ENCODE assay signal across 13 mouse cellular contexts in genomic region chr2:157349121-157349778, GRCm38 (mm10). TPM values are rescaled to one million over a fixed set of nuclear protein-coding genes. Genes with fewer than 3 reads are reported as not detected.
DNase-seq lines count a peak whose midpoint lies in the region; ATAC-seq and TF ChIP-seq lines count a peak whose summit lies in the region.
"Had no signal": no experiment of that assay in that cellular context is flagged by ENCODE, and none has a peak within 500 bp of the region (broad histone marks: within the 10 kb centered on the region; RNA-seq: fewer than 3 reads in every experiment).

No protein-coding gene starts in this region.

- no peaks in the 10 kb centered on the region for H3K9me3 ChIP-seq in intestine, embryonic 14.5 days (ENCODE audit: control insufficient read depth, low read length)
- no peaks in the 10 kb centered on the region for H3K9me3 ChIP-seq in intestine, postnatal 0 days (ENCODE audit: control insufficient read depth)
- no peaks in the 10 kb centered on the region for H3K9me3 ChIP-seq in forebrain, embryonic 12.5 days
- H3K9me3 ChIP-seq in neural tube, embryonic 15.5 days (replicated peaks), result no peaks in the 10 kb centered on the region
- H3K9me3 ChIP-seq: heart, embryonic 15.5 days; megakaryocyte, embryonic 14.5 days had no signal

- no peaks in the 10 kb centered on the region for H3K36me3 ChIP-seq in intestine, embryonic 14.5 days (ENCODE audit: control insufficient read depth, insufficient read depth, low read length)
- no peaks in the 10 kb centered on the region for H3K36me3 ChIP-seq in intestine, postnatal 0 days (ENCODE audit: control insufficient read depth, insufficient read depth)
- no peaks in the 10 kb centered on the region for H3K36me3 ChIP-seq in forebrain, embryonic 12.5 days (replicated peaks)
- no peaks in the 10 kb centered on the region for H3K36me3 ChIP-seq in neural tube, embryonic 15.5 days
- H3K36me3 ChIP-seq: heart, embryonic 15.5 days had no signal

- H3K27ac ChIP-seq in intestine, embryonic 14.5 days (ENCODE audit: low read depth), result peak overlapping the region; percentile 93
- no peak overlapping the region for H3K27ac ChIP-seq in intestine, postnatal 0 days (ENCODE audit: low read depth, low read length)
- H3K27ac ChIP-seq in forebrain, embryonic 12.5 days, result peak overlapping the region; percentile 93
- peak overlapping the region; percentile 88 for H3K27ac ChIP-seq in layer of hippocampus, adult 2 months
- H3K27ac ChIP-seq in neural tube, embryonic 15.5 days (replicated peaks), result peak overlapping the region; percentile 91
- H3K27ac ChIP-seq: heart, embryonic 15.5 days had no signal

- WGBS in intestine, embryonic 14.5 days, result 53% methylated on average over 12 of the region's 12 CpGs
- 47% methylated on average over 12 of the region's 12 CpGs for WGBS in intestine, postnatal 0 days
- 51% methylated on average over 12 of the region's 12 CpGs for WGBS in forebrain, embryonic 12.5 days
- WGBS in neural tube, embryonic 15.5 days, result 41% methylated on average over 12 of the region's 12 CpGs

- H3K4me1 ChIP-seq in intestine, embryonic 14.5 days (replicated peaks; ENCODE audit: control insufficient read depth, insufficient read depth, low read length), result peaks cover 20% of the 10 kb centered on the region
- no peaks in the 10 kb centered on the region for H3K4me1 ChIP-seq in intestine, postnatal 0 days (replicated peaks; ENCODE audit: control insufficient read depth, insufficient read depth, low read length)
- peaks cover 41% of the 10 kb centered on the region for H3K4me1 ChIP-seq in forebrain, embryonic 12.5 days
- peaks cover 44% of the 10 kb centered on the region for H3K4me1 ChIP-seq in neural tube, embryonic 15.5 days

- no peak for ATAC-seq in intestine, embryonic 14.5 days (replicated peaks; ENCODE audit: low FRiP score, low TSS enrichment, low read depth)
- ATAC-seq in intestine, postnatal 0 days, result no peak
- ATAC-seq in forebrain, embryonic 12.5 days (ENCODE audit: low FRiP score), result peak; percentile 62
- ATAC-seq in neural tube, embryonic 15.5 days (ENCODE audit: low FRiP score), result peak; percentile 39; the same call in 1 of the 2 replicates

- no peaks in the 10 kb centered on the region for H3K27me3 ChIP-seq in intestine, embryonic 14.5 days (replicated peaks; ENCODE audit: control insufficient read depth, insufficient read depth, low read length)
- H3K27me3 ChIP-seq in intestine, postnatal 0 days (replicated peaks; ENCODE audit: control insufficient read depth, insufficient read depth, low read length), result no peaks in the 10 kb centered on the region
- H3K27me3 ChIP-seq in forebrain, embryonic 12.5 days, result no peaks in the 10 kb centered on the region
- no peaks in the 10 kb centered on the region for H3K27me3 ChIP-seq in neural tube, embryonic 15.5 days (replicated peaks)
- H3K27me3 ChIP-seq: heart, embryonic 15.5 days had no signal

- H3K4me3 ChIP-seq in intestine, embryonic 14.5 days (ENCODE audit: low read depth, low read length), result no peak overlapping the region
- no peak overlapping the region for H3K4me3 ChIP-seq in intestine, postnatal 0 days (ENCODE audit: low read depth, low read length)
- H3K4me3 ChIP-seq in forebrain, embryonic 12.5 days (replicated peaks), result no peak overlapping the region
- H3K4me3 ChIP-seq in layer of hippocampus, adult 2 months, result peak overlapping the region; percentile 36
- H3K4me3 ChIP-seq in neural tube, embryonic 15.5 days (replicated peaks), result no peak overlapping the region
- H3K4me3 ChIP-seq: heart, embryonic 15.5 days; megakaryocyte, embryonic 14.5 days had no signal

- no peak for DNase-seq in intestine, embryonic 14.5 days (ENCODE audit: low spot score)
- DNase-seq in layer of hippocampus, adult 2 months (ENCODE audit: low spot score in 2 of 2), result peak in 1 of 2 experiments; percentile 60
- no peak for DNase-seq in gastrocnemius, postnatal 4 days (ENCODE audit: low spot score in 2 of 2)
- DNase-seq in kidney, postnatal 10 days, result no peak
- DNase-seq in lung, postnatal 4 days, result no peak
- DNase-seq: kidney, postnatal 25 days; thymus, adult 18-20 months had no signal

- no peak overlapping the region for H3K4me2 ChIP-seq in intestine, embryonic 14.5 days (ENCODE audit: low read length)
- H3K4me2 ChIP-seq in intestine, postnatal 0 days (replicated peaks; ENCODE audit: low read depth), result no peak overlapping the region
- peak overlapping the region; percentile 22; the same call in 1 of the 2 replicates for H3K4me2 ChIP-seq in forebrain, embryonic 12.5 days
- peak overlapping the region; percentile 36 for H3K4me2 ChIP-seq in neural tube, embryonic 15.5 days
- H3K4me2 ChIP-seq: heart, embryonic 15.5 days had no signal

- no peak overlapping the region for H3K9ac ChIP-seq in intestine, embryonic 14.5 days (ENCODE audit: low read length)
- no peak overlapping the region for H3K9ac ChIP-seq in intestine, postnatal 0 days (ENCODE audit: low read depth, low read length)
- H3K9ac ChIP-seq in forebrain, embryonic 12.5 days, result no peak overlapping the region
- peak overlapping the region; percentile 14; the same call in 1 of the 2 replicates for H3K9ac ChIP-seq in neural tube, embryonic 15.5 days (replicated peaks)
- H3K9ac ChIP-seq: heart, embryonic 15.5 days had no signal

- no peak for TF ChIP-seq CTCF in intestine, postnatal 0 days (IDR thresholded peaks at IDR 0.05; ENCODE audit: low read depth)
- no peak for TF ChIP-seq CTCF in layer of hippocampus, adult 2 months (conservative IDR thresholded peaks at IDR 0.05)

RNA-seq across cellular contexts. Expression of gene Ghrh, which starts 1.9 kb away (rescaled TPM):
- 0.68 TPM in 1 of 2 replicates, not detected in the other for polyA plus RNA-seq in intestine, embryonic 14.5 days (2014; fragmentation: Nextera tagmentation; extraction: Ambion mirVana)
- 0.26 and 0.78 TPM in 2 replicates for polyA plus RNA-seq in intestine, postnatal 0 days (2015; fragmentation: Nextera tagmentation; extraction: Ambion mirVana)
- polyA plus RNA-seq in forebrain, embryonic 12.5 days (2016; fragmentation: Nextera tagmentation; extraction: Ambion mirVana), result 1.00 and 2.2 TPM in 2 replicates
- not detected for total RNA-seq in layer of hippocampus, adult 2 months (2021)
- 1.8 TPM in 1 of 2 replicates, not detected in the other for polyA plus RNA-seq in neural tube, embryonic 15.5 days (2015; fragmentation: Nextera tagmentation; extraction: Ambion mirVana)
- not detected for total RNA-seq in gastrocnemius, postnatal 4 days (2021)
- total RNA-seq: liver, adult 2 months had no signal
- polyA plus RNA-seq: heart, embryonic 15.5 days; liver, adult 2 months had no signal

RNA-seq across cellular contexts. Expression of gene Manbal, which starts 18.1 kb away (rescaled TPM):
- 43.3 and 48.9 TPM in 2 replicates for polyA plus RNA-seq in intestine, embryonic 14.5 days (2014; fragmentation: Nextera tagmentation; extraction: Ambion mirVana)
- 60.9 and 66.5 TPM in 2 replicates for polyA plus RNA-seq in intestine, postnatal 0 days (2015; fragmentation: Nextera tagmentation; extraction: Ambion mirVana)
- 68.8 and 69.4 TPM in 2 replicates for polyA plus RNA-seq in forebrain, embryonic 12.5 days (2016; fragmentation: Nextera tagmentation; extraction: Ambion mirVana)
- 10 to 100 TPM; 52.0 to 55.7 TPM for total RNA-seq in layer of hippocampus, adult 2 months (2021)
- polyA plus RNA-seq in neural tube, embryonic 15.5 days (2015; fragmentation: Nextera tagmentation; extraction: Ambion mirVana), result 110 and 112 TPM in 2 replicates
- 10 to 100 TPM; 32.4 to 32.9 TPM for total RNA-seq in gastrocnemius, postnatal 4 days (2021)

Comparison
In these comparisons a context has a peak if more than half of its experiments do, and no peak if none do; other contexts are left out.
1. ATAC-seq: peak in forebrain, embryonic 12.5 days (single experiment) and neural tube, embryonic 15.5 days (single experiment); none in intestine, embryonic 14.5 days (single experiment) and intestine, postnatal 0 days (single experiment).
2. H3K4me2 ChIP-seq: peak in forebrain, embryonic 12.5 days (single experiment) and neural tube, embryonic 15.5 days (single experiment); none in intestine, embryonic 14.5 days (single experiment) and intestine, postnatal 0 days (single experiment).